Mouse (Mus musculus) heart, postnatal 0 days (tissue): Measurements from ENCODE around the gene Mrpl20.

Experiments
- CTCF ChIP-seq: IDR thresholded peaks from 2 replicates; pipeline ENCODE4 v1.5.1; 2016; ENCODE audit warnings: antibody characterized with exemption, control low read depth, low read depth
- EP300 ChIP-seq: IDR thresholded peaks from 2 replicates; pipeline ENCODE4 v1.6.1; 2016; ENCODE audit warnings: antibody characterized with exemption, low read depth

DNA sequence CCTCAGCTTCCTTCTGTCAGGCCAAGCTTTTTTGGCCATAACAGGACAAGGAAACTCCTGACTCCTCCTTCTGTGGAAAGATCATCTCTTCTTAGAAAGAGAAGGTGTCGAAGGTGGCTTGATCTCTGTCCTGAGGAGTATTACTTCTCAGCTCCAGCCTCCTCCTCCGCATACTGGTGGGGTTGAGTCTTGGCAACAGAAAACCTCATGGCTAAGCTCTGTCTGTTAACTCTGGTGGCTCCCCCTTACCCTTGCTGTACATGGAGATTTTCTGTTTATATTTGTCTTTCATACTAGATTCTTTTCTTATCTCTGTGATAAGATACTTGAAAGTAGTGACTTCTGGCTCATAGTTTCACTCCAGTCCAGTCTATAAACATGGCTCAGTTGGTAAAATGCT lies 8.9 kb upstream of the Mrpl20 start:
- no peak for TF ChIP-seq EP300
- TF ChIP-seq CTCF: no peak
